Mouse (Mus musculus): ENCODE data around the gene Ppp1r35.

GRCm38 (mm10) chr5:137786109-137786942 lies 7.7 kb downstream of the Ppp1r35 start:
- TF ChIP-seq CTCF (IDR thresholded peaks at IDR 0.05; ENCODE audit: low read depth, low read length) (no peak), POLR2A (IDR thresholded peaks at IDR 0.05; ENCODE audit: insufficient read depth, low read length) (peak; percentile 89), EP300 (IDR thresholded peaks at IDR 0.05; ENCODE audit: insufficient read depth, low read depth, low read length) (0 out of 2 replicates have a peak, but pooled peaks have one; percentile 36)

Data from ES-Bruce4 (cell line).